Mouse (Mus musculus): ENCODE data around the gene Sdccag8.

DNA sequence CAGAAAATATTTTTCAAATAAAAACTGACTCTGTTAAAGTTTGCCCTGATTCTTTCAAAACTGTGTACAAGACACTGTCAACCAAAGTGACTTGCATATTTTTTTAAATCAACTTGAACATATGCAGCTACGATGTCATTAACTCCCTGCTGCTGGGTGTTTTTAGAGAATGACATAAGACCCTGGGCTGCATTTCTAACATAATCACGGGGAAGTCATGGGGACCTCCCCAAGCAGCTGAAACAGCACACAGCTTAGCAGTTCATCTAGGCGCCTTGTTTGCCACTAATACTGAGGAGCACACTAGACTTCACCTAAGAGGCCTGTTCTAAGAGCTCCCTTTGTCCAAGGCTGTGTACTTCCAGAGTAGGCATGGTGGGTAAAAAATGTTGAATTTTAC, 201.5 kb downstream of the Sdccag8 start:
- TF ChIP-seq CTCF (IDR thresholded peaks at IDR 0.05; ENCODE audit: extremely low read depth, insufficient read depth, low read length) = no peak
- no peak for TF ChIP-seq POLR2A (IDR thresholded peaks at IDR 0.05; ENCODE audit: extremely low read depth, insufficient read depth, low read length)

Measured in cortical plate, adult 2 months (tissue).